Mouse (Mus musculus): ENCODE data around the gene Usp6nl.

- no peak for TF ChIP-seq CTCF (IDR thresholded peaks at IDR 0.05; ENCODE audit: insufficient read depth, low read depth, low read length)
- TF ChIP-seq POLR2A (IDR thresholded peaks at IDR 0.05; ENCODE audit: insufficient read depth, low read depth, low read length), result no peak
Measured at GRCm38 (mm10) chr2:6441688-6442087, 119.2 kb downstream of the Usp6nl start.
